Mouse (Mus musculus) thymus, postnatal 36 days (tissue): Measurements from ENCODE around the gene Hoxd4.

Experiments used
- DNase-seq, 2 experiments: peaks; one replicate each; pipeline ENCODE4 v3.0.0; 2022; ENCODE audit warnings: mixed read lengths in 2 of 2

The Hoxd4 gene

GRCm38 (mm10) chr2:74679596-74679971, 32.1 kb upstream of the Hoxd4 start:
- DNase-seq = no peak

GRCm38 (mm10) chr2:74679980-74680379, 31.7 kb upstream of the Hoxd4 start:
- no peak for DNase-seq

GRCm38 (mm10) chr2:74680561-74681398, 30.9 kb upstream of the Hoxd4 start:
- DNase-seq = no peak

- DNase-seq = no peak
Observed at GRCm38 (mm10) chr2:74681594-74682531, 29.9 kb upstream of the Hoxd4 start.

GRCm38 (mm10) chr2:74682796-74683195, 28.9 kb upstream of the Hoxd4 start:
- no peak for DNase-seq

- DNase-seq = no peak
Observed at GRCm38 (mm10) chr2:74683471-74683951, 28.2 kb upstream of the Hoxd4 start.

GRCm38 (mm10) chr2:74684106-74684505, 27.6 kb upstream of the Hoxd4 start:
- no peak for DNase-seq

GRCm38 (mm10) chr2:74685059-74685603, 26.6 kb upstream of the Hoxd4 start:
- no peak for DNase-seq

GRCm38 (mm10) chr2:74686301-74686987, 25.3 kb upstream of the Hoxd4 start:
- DNase-seq = no peak

- DNase-seq = no peak
Observed at GRCm38 (mm10) chr2:74686988-74687697, 24.6 kb upstream of the Hoxd4 start.

GRCm38 (mm10) chr2:74687698-74688555, 23.8 kb upstream of the Hoxd4 start:
- DNase-seq = no peak

- DNase-seq = no peak
Observed at GRCm38 (mm10) chr2:74688795-74689573, 22.7 kb upstream of the Hoxd4 start.

- DNase-seq = no peak
Observed at GRCm38 (mm10) chr2:74689574-74690337, 22.0 kb upstream of the Hoxd4 start.

GRCm38 (mm10) chr2:74690338-74690716, 21.4 kb upstream of the Hoxd4 start:
- no peak for DNase-seq

- DNase-seq = no peak
Observed at GRCm38 (mm10) chr2:74691022-74691951, 20.4 kb upstream of the Hoxd4 start, which contains the start of gene Hoxd10. TSS of gene Hoxd10 (plus strand) at chr2:74691924.

GRCm38 (mm10) chr2:74691995-74692807, 19.5 kb upstream of the Hoxd4 start:
- no peak for DNase-seq

GRCm38 (mm10) chr2:74692808-74693431, 18.8 kb upstream of the Hoxd4 start:
- DNase-seq = no peak
